Mouse (Mus musculus) c-Kit-positive CD71-positive TER-119-positive erythroid progenitor cells, embryonic 14.5 days (primary cell): ENCODE measurements around the gene Psmg4.

Experiments
- DNase-seq: peaks from one replicate; pipeline ENCODE4 v3.0.0-alpha.2; 2013; ENCODE audit warnings: low spot score

Psmg4 gene

GRCm38 (mm10) chr13:34205216-34205615 is 42.5 kb downstream of the Psmg4 start:
- DNase-seq, result no peak

- DNase-seq, result no peak
Measured at GRCm38 (mm10) chr13:34207714-34208470, 45.1 kb downstream of the Psmg4 start.

- DNase-seq, result no peak
Measured at GRCm38 (mm10) chr13:34211261-34211775, 48.6 kb downstream of the Psmg4 start.

- DNase-seq, result no peak
Measured at GRCm38 (mm10) chr13:34212735-34213212, 50.0 kb downstream of the Psmg4 start.

- no peak for DNase-seq
Measured at GRCm38 (mm10) chr13:34214855-34215254, 52.1 kb downstream of the Psmg4 start.

GRCm38 (mm10) chr13:34218776-34219175 is 56.0 kb downstream of the Psmg4 start:
- no peak for DNase-seq

- no peak for DNase-seq
Measured at GRCm38 (mm10) chr13:34219728-34220127, 57.0 kb downstream of the Psmg4 start.

GRCm38 (mm10) chr13:34222985-34223384 is 60.2 kb downstream of the Psmg4 start:
- no peak for DNase-seq

GRCm38 (mm10) chr13:34226940-34227339 is 64.2 kb downstream of the Psmg4 start:
- no peak for DNase-seq
